Mouse (Mus musculus) MEL (cell line): ENCODE data around the gene Tspan14. TPM values are rescaled to one million over a fixed set of nuclear protein-coding genes. Genes with fewer than 3 reads are reported as not detected.

Source experiments
- DNase-seq: peaks from one replicate; pipeline ENCODE4 v3.0.0; 2011; ENCODE audit warnings: low read depth, low spot score
- H3K27ac ChIP-seq: 2 replicates; pipeline ENCODE4 v1.5.1; 2012; ENCODE audit warnings: low read depth, mild to moderate bottlenecking, control low read depth, low read length, moderate library complexity; ENCODE audit not compliant: control insufficient read depth
- H3K27me3 ChIP-seq, 2 experiments: fragments of 150-350 bp in 1 of 2; sonication (generic) in 1 of 2; 2 replicates each; pipeline ENCODE4 v1.6.1; 2012; ENCODE audit warnings: low read length in 2 of 2, mild to moderate bottlenecking in 2 of 2, improper control_type of control experiment in 1 of 2, moderate library complexity in 1 of 2; ENCODE audit not compliant: insufficient read depth in 2 of 2, control insufficient read depth in 1 of 2
- H3K36me3 ChIP-seq, 2 experiments: 2 replicates each; pipeline ENCODE4 v1.6.1; 2012 to 2014; ENCODE audit warnings: low read length in 2 of 2, improper control_type of control experiment in 1 of 2, inconsistent platforms in 1 of 2, mild to moderate bottlenecking in 1 of 2; ENCODE audit not compliant: insufficient read depth in 2 of 2, control insufficient read depth in 1 of 2
- H3K4me1 ChIP-seq, 2 experiments: fragments of 150-350 bp in 1 of 2; sonication (generic) in 1 of 2; 2 replicates each; pipeline ENCODE4 v1.6.1; 2012; ENCODE audit warnings: low read length in 2 of 2, improper control_type of control experiment in 1 of 2, mild to moderate bottlenecking in 1 of 2; ENCODE audit not compliant: insufficient read depth in 2 of 2, control insufficient read depth in 1 of 2
- H3K4me3 ChIP-seq, 2 experiments: fragments of 150-350 bp in 1 of 2; sonication (generic) in 1 of 2; 2 replicates each; pipeline ENCODE4 v1.5.1; 2012; ENCODE audit warnings: low read depth in 2 of 2, low read length in 2 of 2, mild to moderate bottlenecking in 2 of 2, moderate library complexity in 2 of 2, control low read depth in 1 of 2, improper control_type of control experiment in 1 of 2; ENCODE audit not compliant: control insufficient read depth in 1 of 2, insufficient read depth in 1 of 2
- H3K79me2 ChIP-seq: 2 replicates; pipeline ENCODE4 v1.6.1; 2012; ENCODE audit warnings: mild to moderate bottlenecking, low read length, moderate library complexity; ENCODE audit not compliant: control insufficient read depth, poor library complexity, insufficient read depth
- H3K9ac ChIP-seq: 2 replicates; pipeline ENCODE4 v1.6.1; 2012; ENCODE audit warnings: low read depth, mild to moderate bottlenecking, control low read depth, low read length, moderate library complexity; ENCODE audit not compliant: control insufficient read depth, poor library complexity, severe bottlenecking
- H3K9me3 ChIP-seq: fragments of 150-350 bp; sonication (generic); replicated peaks from 2 replicates; pipeline ENCODE4 v1.6.1; 2012; ENCODE audit warnings: mild to moderate bottlenecking, low read length, improper control_type of control experiment, moderate library complexity; ENCODE audit not compliant: insufficient read depth
- CHD1 ChIP-seq: IDR thresholded peaks from 2 replicates; pipeline ENCODE4 v1.6.1; 2012; ENCODE audit warnings: low read depth, mild to moderate bottlenecking, inconsistent platforms, low read length, improper control_type of control experiment
- CHD2 ChIP-seq: IDR thresholded peaks from 2 replicates; pipeline ENCODE4 v1.6.1; 2011; ENCODE audit warnings: low read length, improper control_type of control experiment
- CTCF ChIP-seq, 3 experiments: IDR thresholded peaks in 2 of 3; conservative IDR thresholded peaks in 1 of 3; 2 replicates each; pipeline ENCODE4 v1.5.1; 2011 to 2012; ENCODE audit warnings: low read length in 3 of 3, low read depth in 2 of 3, mild to moderate bottlenecking in 2 of 3, improper control_type of control experiment in 1 of 3, inconsistent platforms in 1 of 3, mixed read lengths in 1 of 3, moderate library complexity in 1 of 3; ENCODE audit not compliant: control insufficient read depth in 1 of 3, insufficient read depth in 1 of 3, poor library complexity in 1 of 3, severe bottlenecking in 1 of 3
- E2F4 ChIP-seq: IDR thresholded peaks from 2 replicates; pipeline ENCODE4 v1.6.1; 2011; ENCODE audit warnings: low read depth, low read length, improper control_type of control experiment, borderline replicate concordance
- ELF1 ChIP-seq: IDR thresholded peaks from 2 replicates; pipeline ENCODE4 v1.6.1; 2014; ENCODE audit warnings: low read depth, mild to moderate bottlenecking, inconsistent platforms, low read length, improper control_type of control experiment, moderate library complexity
- ETS1 ChIP-seq: IDR thresholded peaks from 2 replicates; pipeline ENCODE4 v1.6.1; 2012; ENCODE audit warnings: low read depth, mild to moderate bottlenecking, inconsistent platforms, low read length, improper control_type of control experiment, moderate library complexity
- GABPA ChIP-seq: IDR thresholded peaks from 2 replicates; pipeline ENCODE4 v1.6.1; 2012; ENCODE audit warnings: low read depth, mild to moderate bottlenecking, inconsistent platforms, low read length, improper control_type of control experiment, moderate library complexity
- JUND ChIP-seq: IDR thresholded peaks from 2 replicates; pipeline ENCODE4 v1.6.1; 2011; ENCODE audit warnings: low read depth, mild to moderate bottlenecking, improper control_type of control experiment, low read length
- KAT2A ChIP-seq: conservative IDR thresholded peaks from 2 replicates; pipeline ENCODE4 v1.6.1; 2012; ENCODE audit warnings: low read depth, low read length, improper control_type of control experiment, inconsistent platforms
- MAFK ChIP-seq: IDR thresholded peaks from 2 replicates; pipeline ENCODE4 v1.6.1; 2011; ENCODE audit warnings: low read depth, mild to moderate bottlenecking, low read length, improper control_type of control experiment, borderline replicate concordance
- MAX ChIP-seq: IDR thresholded peaks from 2 replicates; pipeline ENCODE4 v1.6.1; 2011; ENCODE audit warnings: low read length, improper control_type of control experiment
- MEF2A ChIP-seq: IDR thresholded peaks from 2 replicates; pipeline ENCODE4 v1.6.1; 2014; ENCODE audit warnings: low read depth, mild to moderate bottlenecking, inconsistent platforms, low read length, improper control_type of control experiment; ENCODE audit not compliant: poor library complexity, insufficient replicate concordance, severe bottlenecking; ENCODE audit errors: extremely low read depth
- MXI1 ChIP-seq: IDR thresholded peaks from 2 replicates; pipeline ENCODE4 v1.6.1; 2011; ENCODE audit warnings: mild to moderate bottlenecking, low read depth, low read length, improper control_type of control experiment
- MYB ChIP-seq: IDR thresholded peaks from 2 replicates; pipeline ENCODE4 v1.6.1; 2011; ENCODE audit warnings: mild to moderate bottlenecking, low read depth, low read length, improper control_type of control experiment
- POLR2A ChIP-seq, 2 experiments: IDR thresholded peaks; 2 replicates each; pipeline ENCODE4 v1.6.1; 2011 to 2012; ENCODE audit warnings: low read length in 2 of 2, mild to moderate bottlenecking in 2 of 2, control low read depth in 1 of 2, improper control_type of control experiment in 1 of 2, low read depth in 1 of 2, moderate library complexity in 1 of 2; ENCODE audit not compliant: control insufficient read depth in 1 of 2, insufficient read depth in 1 of 2, poor library complexity in 1 of 2
- POLR2AphosphoS5 ChIP-seq: IDR thresholded peaks from 2 replicates; pipeline ENCODE4 v1.6.1; 2012; ENCODE audit warnings: low read depth, borderline replicate concordance, mild to moderate bottlenecking, inconsistent platforms, low read length, moderate library complexity, mixed read lengths
- RAD21 ChIP-seq: IDR thresholded peaks from 2 replicates; pipeline ENCODE4 v1.6.1; 2011; ENCODE audit warnings: mild to moderate bottlenecking, low read depth, low read length, improper control_type of control experiment
- RCOR1 ChIP-seq: IDR thresholded peaks from 2 replicates; pipeline ENCODE4 v1.6.1; 2012; ENCODE audit warnings: low read depth, mild to moderate bottlenecking, inconsistent platforms, low read length, improper control_type of control experiment
- SIN3A ChIP-seq: IDR thresholded peaks from 2 replicates; pipeline ENCODE4 v1.6.1; 2012; ENCODE audit warnings: low read length, improper control_type of control experiment, inconsistent platforms
- TBP ChIP-seq: IDR thresholded peaks from 2 replicates; pipeline ENCODE4 v1.8.0; 2011; ENCODE audit warnings: low read depth, low read length, improper control_type of control experiment
- UBTF ChIP-seq: IDR thresholded peaks from 2 replicates; pipeline ENCODE4 v1.6.1; 2012; ENCODE audit warnings: low read depth, mild to moderate bottlenecking, inconsistent platforms, low read length, improper control_type of control experiment, moderate library complexity, borderline replicate concordance; ENCODE audit not compliant: insufficient read depth
- USF1 ChIP-seq: IDR thresholded peaks from 2 replicates; pipeline ENCODE4 v1.6.1; 2014; ENCODE audit warnings: low read depth, mild to moderate bottlenecking, inconsistent platforms, low read length, improper control_type of control experiment, moderate library complexity
- ZMIZ1 ChIP-seq: IDR thresholded peaks from 2 replicates; pipeline ENCODE4 v1.6.1; 2012; ENCODE audit warnings: low read depth, mild to moderate bottlenecking, inconsistent platforms, low read length, improper control_type of control experiment, moderate library complexity
- polyA plus RNA-seq, 2 experiments: library from polyadenylated mRNA; stranded (reverse) in 1 of 2; unstranded in 1 of 2; fragments of >175 nt in 1 of 2; fragments of >200 nt in 1 of 2; gene quantifications; 2 replicates each; pipeline versions ENCODE4 v1.2.1 to v1.2.4; 2012; ENCODE audit warnings: low replicate concordance in 2 of 2, low read depth in 1 of 2; ENCODE audit not compliant: insufficient read length in 2 of 2, insufficient read depth in 1 of 2, missing spikeins in 1 of 2
- total RNA-seq: library from RNA; depleted of rRNA; stranded (reverse); fragments of 300-350 nt; gene quantifications from 2 replicates; pipeline ENCODE4 v1.2.3, GENCODE M21; 2012

Tspan14 gene
- total and polyA plus RNA-seq, 3 experiments = 24.8 to 29.9 TPM; not detected in 1

DNA sequence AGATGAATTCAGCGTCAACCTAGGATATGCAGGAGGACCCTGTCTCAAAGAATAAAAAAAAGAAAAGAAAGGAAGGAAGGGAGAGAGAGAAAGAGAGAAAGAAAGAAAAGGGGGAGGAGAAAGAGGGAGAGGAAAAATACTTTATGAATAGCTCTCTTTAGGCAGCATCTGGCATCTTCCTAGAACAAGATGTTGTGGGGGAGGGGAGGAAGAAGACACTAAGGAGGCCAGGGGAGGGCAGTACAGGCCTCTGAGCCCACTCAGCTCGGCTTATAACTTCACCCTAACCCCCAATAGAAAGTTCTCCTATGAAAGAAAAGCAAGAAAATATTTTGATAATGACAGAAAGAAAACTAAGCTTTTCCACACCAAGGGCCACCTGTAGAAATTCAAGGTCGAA is 9.0 kb downstream of the Tspan14 start:
- no peaks in the 10 kb centered on the region for H3K27me3 ChIP-seq
- peaks cover 0 to 24% of the 10 kb centered on the region in 2 experiments; a peak in 2 of 4 replicates for H3K36me3 ChIP-seq
- no peak overlapping the region for H3K27ac ChIP-seq
- H3K9ac ChIP-seq = no peak overlapping the region
- H3K4me1 ChIP-seq = peaks cover 10 to 29% of the 10 kb centered on the region in 2 experiments
- no peak overlapping the region for H3K4me3 ChIP-seq
- H3K79me2 ChIP-seq = peaks cover 11% of the 10 kb centered on the region; the same call in 1 of the 2 replicates
- no peak for DNase-seq
- TF ChIP-seq CTCF (IDR thresholded peaks at IDR 0.05 in 2 of 3, conservative IDR thresholded peaks at IDR 0.05 in 1 of 3; ENCODE audit: control insufficient read depth in 1 of 3, insufficient read depth in 1 of 3, low read depth in 2 of 3, low read length in 3 of 3, poor library complexity in 1 of 3, severe bottlenecking in 1 of 3) = no peak
- TF ChIP-seq USF1 = no peak
- TF ChIP-seq CHD1 = no peak
- TF ChIP-seq MEF2A = no peak
- no peak for TF ChIP-seq ZMIZ1
- no peak for TF ChIP-seq MXI1
- no peak for TF ChIP-seq POLR2AphosphoS5
- no peak for TF ChIP-seq MYB
- TF ChIP-seq TBP = no peak
- TF ChIP-seq ETS1 = no peak
- no peak for TF ChIP-seq GABPA
- no peak for TF ChIP-seq MAFK
- TF ChIP-seq MAX = no peak
- TF ChIP-seq ELF1 = no peak
- no peak for TF ChIP-seq RCOR1
- no peak for TF ChIP-seq SIN3A
- no peak for TF ChIP-seq E2F4
- no peak for TF ChIP-seq CHD2
- H3K9me3 ChIP-seq = no peaks in the 10 kb centered on the region

DNA sequence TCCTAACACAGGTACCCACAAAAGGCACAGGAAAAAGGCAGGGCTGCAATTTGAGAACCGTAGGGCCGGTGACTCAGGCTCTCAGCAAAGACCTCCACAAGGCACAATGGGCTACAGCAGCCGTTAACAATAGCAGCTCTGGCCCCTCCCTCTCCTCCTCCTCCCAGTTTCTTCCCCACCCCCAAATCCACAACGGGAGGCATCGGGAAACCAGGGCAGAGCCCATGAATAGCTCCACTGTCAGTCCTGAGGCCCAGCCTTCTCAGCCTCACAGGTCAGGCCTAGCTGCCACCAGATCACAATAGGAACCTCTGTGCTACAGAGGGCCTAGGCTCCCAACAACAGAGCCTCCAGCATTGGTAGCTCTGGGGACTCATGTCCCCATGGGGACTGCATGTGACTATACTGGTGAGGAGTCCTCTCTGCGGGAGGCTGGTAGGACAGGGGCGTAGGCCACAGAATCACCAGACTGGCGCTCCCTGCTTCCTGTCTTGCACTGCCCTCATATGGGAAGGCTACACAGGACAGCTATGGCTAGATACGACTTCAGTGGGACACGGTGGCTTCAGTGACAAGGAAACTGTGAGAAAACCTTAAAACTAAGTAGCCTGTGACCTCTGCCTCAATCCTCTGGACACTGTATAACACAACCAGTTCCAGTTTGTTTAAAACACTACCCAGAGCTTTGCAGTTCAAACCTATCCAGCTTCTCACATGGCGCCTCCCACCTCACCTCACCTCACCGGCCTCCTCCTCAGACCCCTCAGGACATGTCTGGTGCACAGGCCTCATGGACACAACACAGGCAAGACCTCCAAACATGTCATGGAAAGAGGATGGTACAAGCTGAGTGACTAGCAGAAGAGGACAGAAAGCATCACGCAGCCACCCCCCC is 10.1 kb downstream of the Tspan14 start:
- Histone ChIP-seq H3K79me2 (peaks cover 11% of the 10 kb centered on the region; the same call in 1 of the 2 replicates), H3K9me3 (no peaks in the 10 kb centered on the region), H3K9ac (no peak overlapping the region), H3K4me3 (no peak overlapping the region), H3K36me3 (peaks cover 0 to 16% of the 10 kb centered on the region in 2 experiments; a peak in 2 of 4 replicates), H3K4me1 (peaks cover 10 to 24% of the 10 kb centered on the region in 2 experiments), H3K27ac (no peak overlapping the region), H3K27me3 (no peaks in the 10 kb centered on the region)
- no peak for TF ChIP-seq JUND
- no peak for TF ChIP-seq E2F4
- no peak for TF ChIP-seq KAT2A
- no peak for TF ChIP-seq POLR2A (IDR thresholded peaks at IDR 0.05; ENCODE audit: control insufficient read depth in 1 of 2, insufficient read depth in 1 of 2, low read depth in 1 of 2, low read length in 2 of 2, poor library complexity in 1 of 2)
- TF ChIP-seq RAD21 = no peak
- no peak for TF ChIP-seq CTCF (IDR thresholded peaks at IDR 0.05 in 2 of 3, conservative IDR thresholded peaks at IDR 0.05 in 1 of 3; ENCODE audit: control insufficient read depth in 1 of 3, insufficient read depth in 1 of 3, low read depth in 2 of 3, low read length in 3 of 3, poor library complexity in 1 of 3, severe bottlenecking in 1 of 3)
- TF ChIP-seq ETS1 = no peak
- no peak for TF ChIP-seq UBTF
- DNase-seq = no peak
